Mouse (Mus musculus) megakaryocyte, embryonic 14.5 days (primary cell): Measurements from ENCODE around the gene Tmem256.

Experiments used
- FLI1 ChIP-seq: IDR thresholded peaks from 2 replicates; pipeline ENCODE4 v1.6.1; 2012; ENCODE audit warnings: low read length, inconsistent platforms, mixed read lengths
- GATA1 ChIP-seq: IDR thresholded peaks from 3 replicates; pipeline ENCODE4 v1.6.1; 2012; ENCODE audit warnings: mixed read lengths, low read length, inconsistent platforms, borderline replicate concordance

GRCm38 (mm10) chr11:69803328-69803727, 35.0 kb upstream of the Tmem256 start:
- TF ChIP-seq GATA1 (no peak), FLI1 (no peak)
